Mouse (Mus musculus) heart, embryonic 12.5 days (tissue): Measurements from ENCODE around the gene Bace2. TPM values are rescaled to one million over a fixed set of nuclear protein-coding genes. Genes with fewer than 3 reads are reported as not detected.
A peak's percentile ranks its signal among the peaks of the same experiment; 100 is the strongest.

Experiments
- ATAC-seq: fragments of 200-750 bp; cut with Nextera tagmentation; 2 replicates; pipeline ENCODE4 v1.8.0; 2017; ENCODE audit warnings: moderate TSS enrichment, moderate library complexity; ENCODE audit not compliant: insufficient number of reproducible peaks, low FRiP score
- H3K27ac ChIP-seq: fragments of 300-500 bp; sonication (generic); 2 replicates; pipeline ENCODE4 v1.5.1; 2016; ENCODE audit warnings: mild to moderate bottlenecking, moderate library complexity; ENCODE audit not compliant: poor library complexity, severe bottlenecking
- H3K27me3 ChIP-seq: fragments of 300-500 bp; sonication (generic); replicated peaks from 2 replicates; pipeline ENCODE4 v1.6.1; 2016; ENCODE audit warnings: mild to moderate bottlenecking, moderate library complexity
- H3K36me3 ChIP-seq: fragments of 300-500 bp; sonication (generic); 2 replicates; pipeline ENCODE4 v1.6.1; 2016; ENCODE audit warnings: mild to moderate bottlenecking, moderate library complexity
- H3K4me1 ChIP-seq: fragments of 300-500 bp; sonication (generic); replicated peaks from 2 replicates; pipeline ENCODE4 v1.6.1; 2016; ENCODE audit warnings: mild to moderate bottlenecking
- H3K4me2 ChIP-seq: fragments of 300-500 bp; sonication (generic); 2 replicates; pipeline ENCODE4 v1.6.1; 2016; ENCODE audit warnings: mild to moderate bottlenecking, moderate library complexity
- H3K4me3 ChIP-seq: fragments of 300-500 bp; sonication (generic); 2 replicates; pipeline ENCODE4 v1.5.1; 2016; ENCODE audit warnings: mild to moderate bottlenecking
- H3K9ac ChIP-seq: fragments of 300-500 bp; sonication (generic); 2 replicates; pipeline ENCODE4 v1.6.1; 2016; ENCODE audit warnings: mild to moderate bottlenecking, moderate library complexity
- H3K9me3 ChIP-seq: fragments of 300-500 bp; sonication (generic); replicated peaks from 2 replicates; pipeline ENCODE4 v1.6.1; 2016; ENCODE audit warnings: mild to moderate bottlenecking, moderate library complexity
- WGBS: fragments of 180-500 bp; shearing (Covaris S2); methylation state at CpG from one replicate; pipeline ENCODE4 v1.1.7; 2016; 5-methylcytosine and 5-hydroxymethylcytosine counted together
- polyA plus RNA-seq: library from polyadenylated mRNA; unstranded; fragments of >200 nt; fragmentation: Nextera tagmentation; extraction: Ambion mirVana; gene quantifications from 2 replicates; pipeline ENCODE4 v1.2.1, GENCODE M21; 2016

The Bace2 gene
- polyA plus RNA-seq, 1 experiment from 2014 or later = 66.2 TPM

GRCm38 (mm10) chr16:97437448-97438056, 81.0 kb downstream of the Bace2 start:
- Histone ChIP-seq H3K27ac (no peak overlapping the region), H3K9me3 (no peaks in the 10 kb centered on the region), H3K27me3 (no peaks in the 10 kb centered on the region), H3K4me1 (no peaks in the 10 kb centered on the region), H3K4me2 (no peak overlapping the region), H3K9ac (no peak overlapping the region), H3K36me3 (peaks cover 9% of the 10 kb centered on the region; the same call in 1 of the 2 replicates), H3K4me3 (no peak overlapping the region)
- no peak for ATAC-seq
- WGBS = 32% methylated on average over 1 of the region's 1 CpGs

- H3K27me3 ChIP-seq = no peaks in the 10 kb centered on the region
- H3K36me3 ChIP-seq = peaks cover 9% of the 10 kb centered on the region; the same call in 1 of the 2 replicates
- H3K27ac ChIP-seq = no peak overlapping the region
- no peak for ATAC-seq
- H3K4me2 ChIP-seq = no peak overlapping the region
- H3K9me3 ChIP-seq = no peaks in the 10 kb centered on the region
- H3K4me3 ChIP-seq = no peak overlapping the region
- H3K4me1 ChIP-seq = no peaks in the 10 kb centered on the region
- WGBS = 57% methylated on average over 3 of the region's 3 CpGs
- H3K9ac ChIP-seq = no peak overlapping the region
Measured at GRCm38 (mm10) chr16:97438191-97438590, 81.6 kb downstream of the Bace2 start.

GRCm38 (mm10) chr16:97441967-97442366, 85.4 kb downstream of the Bace2 start:
- no peaks in the 10 kb centered on the region for H3K27me3 ChIP-seq
- H3K4me1 ChIP-seq = no peaks in the 10 kb centered on the region
- H3K4me3 ChIP-seq = no peak overlapping the region
- no peak overlapping the region for H3K4me2 ChIP-seq
- WGBS = 73% methylated on average over 9 of the region's 9 CpGs
- no peak overlapping the region for H3K27ac ChIP-seq
- no peak for ATAC-seq
- no peak overlapping the region for H3K9ac ChIP-seq
- peaks cover 3% of the 10 kb centered on the region; the same call in 1 of the 2 replicates for H3K36me3 ChIP-seq
- no peaks in the 10 kb centered on the region for H3K9me3 ChIP-seq

GRCm38 (mm10) chr16:97443670-97444263, 87.2 kb downstream of the Bace2 start:
- no peak overlapping the region for H3K9ac ChIP-seq
- no peaks in the 10 kb centered on the region for H3K9me3 ChIP-seq
- peak; percentile 39; the same call in 1 of the 2 replicates for ATAC-seq
- no peak overlapping the region for H3K27ac ChIP-seq
- no peaks in the 10 kb centered on the region for H3K36me3 ChIP-seq
- 47% methylated on average over 14 of the region's 14 CpGs for WGBS
- H3K4me1 ChIP-seq = no peaks in the 10 kb centered on the region
- H3K4me3 ChIP-seq = no peak overlapping the region
- no peaks in the 10 kb centered on the region for H3K27me3 ChIP-seq
- no peak overlapping the region for H3K4me2 ChIP-seq

GRCm38 (mm10) chr16:97447386-97447785, 90.8 kb downstream of the Bace2 start:
- Histone ChIP-seq H3K4me3 (no peak overlapping the region), H3K27me3 (no peaks in the 10 kb centered on the region), H3K36me3 (no peaks in the 10 kb centered on the region), H3K4me2 (no peak overlapping the region), H3K9ac (no peak overlapping the region), H3K4me1 (no peaks in the 10 kb centered on the region), H3K9me3 (no peaks in the 10 kb centered on the region), H3K27ac (no peak overlapping the region)
- no peak for ATAC-seq

- H3K4me1 ChIP-seq = no peaks in the 10 kb centered on the region
- H3K27ac ChIP-seq = no peak overlapping the region
- H3K9me3 ChIP-seq = peaks cover 9% of the 10 kb centered on the region
- 82% methylated on average over 1 of the region's 1 CpGs for WGBS
- H3K9ac ChIP-seq = no peak overlapping the region
- no peak overlapping the region for H3K4me3 ChIP-seq
- no peaks in the 10 kb centered on the region for H3K36me3 ChIP-seq
- 0 out of 2 replicates have a peak, but pooled peaks cover 6% of the 10 kb centered on the region for H3K27me3 ChIP-seq
- ATAC-seq = no peak
- H3K4me2 ChIP-seq = no peak overlapping the region
Measured at GRCm38 (mm10) chr16:97459831-97460230, 103.3 kb downstream of the Bace2 start.

GRCm38 (mm10) chr16:97461271-97461670, 104.7 kb downstream of the Bace2 start:
- H3K36me3 ChIP-seq = no peaks in the 10 kb centered on the region
- no peak overlapping the region for H3K9ac ChIP-seq
- ATAC-seq = no peak
- no peak overlapping the region for H3K4me3 ChIP-seq
- H3K4me2 ChIP-seq = no peak overlapping the region
- 61% methylated on average over 2 of the region's 2 CpGs for WGBS
- H3K9me3 ChIP-seq = peaks cover 9% of the 10 kb centered on the region
- 0 out of 2 replicates have a peak, but pooled peaks cover 6% of the 10 kb centered on the region for H3K27me3 ChIP-seq
- no peak overlapping the region for H3K27ac ChIP-seq
- no peaks in the 10 kb centered on the region for H3K4me1 ChIP-seq

- no peak within 1 kb of the TSS for H3K27ac ChIP-seq
- H3K9ac ChIP-seq = no peak within 1 kb of the TSS
- no peaks in the 10 kb centered on the region for H3K4me1 ChIP-seq
- WGBS = 39% methylated on average over 4 of the region's 4 CpGs
- H3K36me3 ChIP-seq = no peaks in the 10 kb centered on the region
- peak; percentile 55; the same call in 1 of the 2 replicates for ATAC-seq
- 0 out of 2 replicates have a peak, but pooled peaks cover 6% of the 10 kb centered on the region for H3K27me3 ChIP-seq
- H3K4me2 ChIP-seq = no peak within 1 kb of the TSS
- peaks cover 6% of the 10 kb centered on the region for H3K9me3 ChIP-seq
- no peak within 1 kb of the TSS for H3K4me3 ChIP-seq
Measured at GRCm38 (mm10) chr16:97462481-97463181, 106.1 kb downstream of the Bace2 start, which contains the start of gene Mx1. Gene Mx1, minus strand, starts transcription at chr16:97462907.

- ATAC-seq = no peak
- H3K27me3 ChIP-seq = 0 out of 2 replicates have a peak, but pooled peaks cover 3% of the 10 kb centered on the region
- no peak overlapping the region for H3K4me3 ChIP-seq
- no peak overlapping the region for H3K4me2 ChIP-seq
- no peak overlapping the region for H3K27ac ChIP-seq
- H3K36me3 ChIP-seq = no peaks in the 10 kb centered on the region
- H3K9me3 ChIP-seq = no peaks in the 10 kb centered on the region
- no peak overlapping the region for H3K9ac ChIP-seq
- WGBS = 40% methylated on average over 4 of the region's 4 CpGs
- 0 out of 2 replicates have a peak, but pooled peaks cover 8% of the 10 kb centered on the region for H3K4me1 ChIP-seq
Measured at GRCm38 (mm10) chr16:97466182-97466957, 109.8 kb downstream of the Bace2 start.

GRCm38 (mm10) chr16:97467472-97467871, 110.9 kb downstream of the Bace2 start:
- H3K36me3 ChIP-seq = no peaks in the 10 kb centered on the region
- H3K9ac ChIP-seq = no peak overlapping the region
- no peaks in the 10 kb centered on the region for H3K27me3 ChIP-seq
- ATAC-seq = no peak
- H3K4me2 ChIP-seq = no peak overlapping the region
- 71% methylated on average over 3 of the region's 3 CpGs for WGBS
- H3K27ac ChIP-seq = no peak overlapping the region
- 0 out of 2 replicates have a peak, but pooled peaks cover 8% of the 10 kb centered on the region for H3K4me1 ChIP-seq
- H3K4me3 ChIP-seq = no peak overlapping the region
- H3K9me3 ChIP-seq = no peaks in the 10 kb centered on the region
